Mouse (Mus musculus): ENCODE data around the gene Adamtsl4. TPM values are rescaled to one million over a fixed set of nuclear protein-coding genes. Genes with fewer than 3 reads are reported as not detected.
A peak's percentile ranks its signal among the peaks of the same experiment; 100 is the strongest.
"Not testable (repeated sequence)": the region's sequence is repeated elsewhere in the genome, so short reads cannot be mapped to it uniquely, and the experiment has no call there.

The Adamtsl4 gene
- total RNA-seq, 2 experiments from 2014 or later, result 0.84 to 1.2 TPM

GRCm38 (mm10) chr3:95663969-95664608, 23.6 kb downstream of the Adamtsl4 start:
- no peak for ATAC-seq (replicated peaks; ENCODE audit: low FRiP score, poor library complexity, severe bottlenecking)

- no peak for ATAC-seq (replicated peaks; ENCODE audit: low FRiP score, poor library complexity, severe bottlenecking)
These were observed 24.2 kb downstream of the Adamtsl4 start for GRCm38 (mm10) chr3:95663486-95663885.

GRCm38 (mm10) chr3:95662724-95663449, 24.8 kb downstream of the Adamtsl4 start:
- no peak for ATAC-seq (replicated peaks; ENCODE audit: low FRiP score, poor library complexity, severe bottlenecking)

GRCm38 (mm10) chr3:95661945-95662715, 25.6 kb downstream of the Adamtsl4 start:
- ATAC-seq (replicated peaks; ENCODE audit: low FRiP score, poor library complexity, severe bottlenecking), result no peak

- ATAC-seq (replicated peaks; ENCODE audit: low FRiP score, poor library complexity, severe bottlenecking), result no peak
These were observed 26.8 kb downstream of the Adamtsl4 start for GRCm38 (mm10) chr3:95660788-95661478.

GRCm38 (mm10) chr3:95659948-95660347, 27.8 kb downstream of the Adamtsl4 start:
- no peak for ATAC-seq (replicated peaks; ENCODE audit: low FRiP score, poor library complexity, severe bottlenecking)

- peak; percentile 27 for ATAC-seq (replicated peaks; ENCODE audit: low FRiP score, poor library complexity, severe bottlenecking)
These were observed 28.6 kb downstream of the Adamtsl4 start for GRCm38 (mm10) chr3:95658868-95659712.

- peak; percentile 92 for ATAC-seq (replicated peaks; ENCODE audit: low FRiP score, poor library complexity, severe bottlenecking)
These were observed 29.4 kb downstream of the Adamtsl4 start, which contains the start of gene Mcl1 for GRCm38 (mm10) chr3:95658236-95658867. TSS of gene Mcl1 (plus strand) at chr3:95658788.

GRCm38 (mm10) chr3:95657711-95658110, 30.0 kb downstream of the Adamtsl4 start:
- no peak for ATAC-seq (replicated peaks; ENCODE audit: low FRiP score, poor library complexity, severe bottlenecking)

GRCm38 (mm10) chr3:95657108-95657507, 30.6 kb downstream of the Adamtsl4 start:
- ATAC-seq (replicated peaks; ENCODE audit: low FRiP score, poor library complexity, severe bottlenecking), result no peak

- ATAC-seq (replicated peaks; ENCODE audit: low FRiP score, poor library complexity, severe bottlenecking), result no peak
These were observed 32.3 kb downstream of the Adamtsl4 start for GRCm38 (mm10) chr3:95655437-95655836.

GRCm38 (mm10) chr3:95654371-95654770, 33.3 kb downstream of the Adamtsl4 start:
- ATAC-seq (replicated peaks; ENCODE audit: low FRiP score, poor library complexity, severe bottlenecking), result not testable (repeated sequence)

- no peak for ATAC-seq (replicated peaks; ENCODE audit: low FRiP score, poor library complexity, severe bottlenecking)
These were observed 34.2 kb downstream of the Adamtsl4 start for GRCm38 (mm10) chr3:95653473-95654034.

- ATAC-seq (replicated peaks; ENCODE audit: low FRiP score, poor library complexity, severe bottlenecking), result no peak
These were observed 34.8 kb downstream of the Adamtsl4 start for GRCm38 (mm10) chr3:95652871-95653270.

GRCm38 (mm10) chr3:95652204-95652811, 35.4 kb downstream of the Adamtsl4 start:
- 0 out of 2 replicates have a peak, but pooled peaks have one; percentile 11 for ATAC-seq (replicated peaks; ENCODE audit: low FRiP score, poor library complexity, severe bottlenecking)

GRCm38 (mm10) chr3:95651391-95652203, 36.1 kb downstream of the Adamtsl4 start:
- ATAC-seq (replicated peaks; ENCODE audit: low FRiP score, poor library complexity, severe bottlenecking), result no peak

- no peak for ATAC-seq (replicated peaks; ENCODE audit: low FRiP score, poor library complexity, severe bottlenecking)
These were observed 36.7 kb downstream of the Adamtsl4 start for GRCm38 (mm10) chr3:95651033-95651373.
